Mouse (Mus musculus) embryonic facial prominence, embryonic 10.5 days (tissue): ENCODE data around the gene Osbpl6. TPM values are rescaled to one million over a fixed set of nuclear protein-coding genes. Genes with fewer than 3 reads are reported as not detected.

Experiments
- DNase-seq: peaks from one replicate; pipeline ENCODE4 v3.0.0-alpha.2; 2017; ENCODE audit warnings: low spot score
- H3K27ac ChIP-seq: fragments of 300-500 bp; sonication (generic); replicated peaks from 2 replicates; pipeline ENCODE4 v1.5.1; 2016; ENCODE audit warnings: mild to moderate bottlenecking
- H3K27me3 ChIP-seq: fragments of 300-500 bp; sonication (generic); replicated peaks from 2 replicates; pipeline ENCODE4 v1.6.1; 2016; ENCODE audit warnings: low read depth, mild to moderate bottlenecking; ENCODE audit not compliant: poor library complexity, severe bottlenecking
- H3K36me3 ChIP-seq: fragments of 300-500 bp; sonication (generic); replicated peaks from 2 replicates; pipeline ENCODE4 v1.6.1; 2016; ENCODE audit warnings: mild to moderate bottlenecking, moderate library complexity
- H3K4me1 ChIP-seq: fragments of 300-500 bp; sonication (generic); 2 replicates; pipeline ENCODE4 v1.6.1; 2016
- H3K4me3 ChIP-seq: fragments of 300-500 bp; sonication (generic); 2 replicates; pipeline ENCODE4 v1.5.1; 2016; ENCODE audit warnings: mild to moderate bottlenecking, moderate library complexity
- H3K9me3 ChIP-seq: fragments of 300-500 bp; sonication (generic); 2 replicates; pipeline ENCODE4 v1.6.1; 2016; ENCODE audit warnings: mild to moderate bottlenecking
- WGBS: fragments of 180-500 bp; shearing (Covaris S2); methylation state at CpG from one replicate; pipeline ENCODE4 v1.1.7; 2016; 5-methylcytosine and 5-hydroxymethylcytosine counted together
- polyA plus RNA-seq: library from polyadenylated mRNA; unstranded; fragments of >200 nt; fragmentation: Nextera tagmentation; extraction: Ambion mirVana; gene quantifications from 2 replicates; pipeline ENCODE4 v1.2.1, GENCODE M21; 2016

The Osbpl6 gene
- 13.5 and 15.4 TPM in 2 replicates for polyA plus RNA-seq

GRCm38 (mm10) chr2:76406151-76406936, at the start of gene Osbpl6:
Gene Osbpl6 (plus strand): TSS chr2:76406508.
- Histone ChIP-seq H3K4me1 (peaks cover 18% of the 10 kb centered on the region), H3K36me3 (no peaks in the 10 kb centered on the region), H3K4me3 (peak within 1 kb of the TSS; percentile 94), H3K27me3 (peaks cover 39% of the 10 kb centered on the region), H3K9me3 (no peaks in the 10 kb centered on the region), H3K27ac (peak within 1 kb of the TSS; percentile 87)
- under 1% methylated on average over 88 of the region's 89 CpGs for WGBS
- DNase-seq: peak; percentile 85

DNA sequence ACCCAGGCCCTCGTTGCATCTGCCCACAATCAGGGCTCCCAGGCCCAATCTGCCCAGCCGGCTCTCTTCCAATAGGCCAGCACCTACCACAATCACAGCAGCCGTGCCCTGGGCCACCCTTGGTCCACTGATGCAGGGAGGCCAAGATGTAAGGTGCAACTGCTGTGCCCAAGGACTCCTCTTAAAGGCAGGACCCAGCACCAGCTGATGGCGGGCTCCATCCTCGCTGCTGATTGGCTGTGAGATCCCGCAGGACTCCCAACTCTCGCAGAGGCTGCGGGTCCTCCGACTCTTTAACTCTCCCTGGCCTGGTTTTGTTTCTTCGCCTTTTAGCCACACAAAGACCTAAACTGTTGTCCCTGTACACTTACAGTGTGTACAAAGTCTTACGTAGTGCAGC, 46.1 kb upstream of the Osbpl6 start, which contains the start of gene Cyct:
TSS of gene Cyct (minus strand) at position 225 of the 400 bp plus-strand sequence.
- no peaks in the 10 kb centered on the region for H3K4me1 ChIP-seq
- DNase-seq: no peak
- 89% methylated on average over 11 of the region's 11 CpGs for WGBS
- no peaks in the 10 kb centered on the region for H3K27me3 ChIP-seq
- H3K36me3 ChIP-seq: no peaks in the 10 kb centered on the region
- H3K4me3 ChIP-seq: no peak within 1 kb of the TSS
- H3K27ac ChIP-seq: no peak within 1 kb of the TSS
- H3K9me3 ChIP-seq: no peaks in the 10 kb centered on the region

DNA sequence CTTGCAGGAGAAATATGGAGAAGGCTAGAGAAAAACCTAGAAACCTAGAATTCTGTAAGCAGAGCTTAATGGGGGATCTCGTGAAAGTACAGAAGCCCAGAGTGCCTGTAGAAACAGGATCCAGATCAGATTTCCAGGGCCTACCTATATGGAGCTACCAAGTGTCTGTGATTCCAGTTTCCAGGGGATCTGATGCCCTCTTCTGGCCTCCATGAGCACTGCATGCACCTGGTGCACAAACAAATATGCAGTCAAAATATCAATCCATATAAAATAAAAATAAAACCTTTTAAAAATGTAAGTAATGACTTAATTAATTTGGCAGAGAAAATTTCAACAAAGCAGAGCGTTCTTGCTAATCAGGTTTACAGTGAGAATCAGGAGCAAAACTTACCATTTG, 44.2 kb upstream of the Osbpl6 start:
- Histone ChIP-seq H3K27ac (no peak overlapping the region), H3K4me3 (no peak overlapping the region), H3K36me3 (no peaks in the 10 kb centered on the region), H3K27me3 (no peaks in the 10 kb centered on the region), H3K4me1 (no peaks in the 10 kb centered on the region), H3K9me3 (no peaks in the 10 kb centered on the region)
- peak; percentile 49 for DNase-seq
- WGBS: 49% methylated on average over 2 of the region's 2 CpGs

GRCm38 (mm10) chr2:76365811-76366210, 40.5 kb upstream of the Osbpl6 start:
- no peak overlapping the region for H3K4me3 ChIP-seq
- no peaks in the 10 kb centered on the region for H3K36me3 ChIP-seq
- H3K9me3 ChIP-seq: no peaks in the 10 kb centered on the region
- peaks cover 4% of the 10 kb centered on the region for H3K4me1 ChIP-seq
- H3K27me3 ChIP-seq: no peaks in the 10 kb centered on the region
- no peak for DNase-seq
- 73% methylated on average over 4 of the region's 4 CpGs for WGBS
- H3K27ac ChIP-seq: no peak overlapping the region

- Histone ChIP-seq H3K36me3 (peaks cover 8% of the 10 kb centered on the region), H3K27me3 (no peaks in the 10 kb centered on the region), H3K4me3 (no peak overlapping the region), H3K9me3 (no peaks in the 10 kb centered on the region), H3K4me1 (peaks cover 8% of the 10 kb centered on the region), H3K27ac (no peak overlapping the region)
- 20% methylated on average over 9 of the region's 9 CpGs for WGBS
- peak; percentile 78 for DNase-seq
These were observed 39.0 kb upstream of the Osbpl6 start for GRCm38 (mm10) chr2:76367188-76367922.

DNA sequence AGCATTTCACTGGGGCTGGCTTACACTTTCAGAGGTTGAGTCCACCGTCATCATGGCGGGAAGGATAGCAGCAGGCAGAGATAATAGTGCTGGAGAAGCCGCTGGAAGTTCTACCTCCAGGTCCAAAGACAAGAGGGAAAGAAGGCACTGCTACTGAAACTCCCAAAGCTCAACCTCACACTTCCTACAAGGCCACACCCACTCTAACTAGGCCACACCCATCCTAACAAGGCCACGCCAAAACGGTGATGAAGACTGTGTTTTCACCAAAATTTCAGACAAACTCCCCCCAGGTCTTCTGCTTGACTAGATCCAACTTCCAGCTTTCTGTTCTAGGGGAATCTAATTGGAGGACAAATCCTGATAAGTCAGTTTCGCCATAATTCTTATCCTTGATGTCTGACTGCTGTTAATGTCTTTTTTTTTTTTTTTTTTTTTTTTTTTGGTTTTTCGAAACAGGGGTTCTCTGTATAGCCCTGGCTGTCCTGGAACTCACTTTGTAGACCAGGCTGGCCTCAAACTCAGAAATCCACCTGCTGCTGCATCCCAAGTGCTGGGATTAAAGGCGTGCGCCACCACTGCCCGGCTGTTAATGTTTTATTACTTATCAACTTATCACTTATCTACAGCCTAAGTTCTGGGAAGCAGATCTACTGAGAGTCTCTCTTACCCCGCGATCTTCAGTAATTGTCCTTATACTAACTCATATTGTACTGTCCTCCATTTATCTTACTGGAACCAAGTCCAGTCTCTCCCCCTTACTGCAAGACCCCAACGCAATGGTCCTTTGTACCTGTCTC, 37.2 kb upstream of the Osbpl6 start:
- peak overlapping the region; percentile 69; the same call in 1 of the 2 replicates for H3K4me3 ChIP-seq
- WGBS: 78% methylated on average over 13 of the region's 13 CpGs
- peaks cover 8% of the 10 kb centered on the region for H3K4me1 ChIP-seq
- no peaks in the 10 kb centered on the region for H3K27me3 ChIP-seq
- H3K27ac ChIP-seq: no peak overlapping the region
- no peak for DNase-seq
- H3K9me3 ChIP-seq: no peaks in the 10 kb centered on the region
- H3K36me3 ChIP-seq: peaks cover 25% of the 10 kb centered on the region

GRCm38 (mm10) chr2:76369821-76370655, 36.3 kb upstream of the Osbpl6 start, which contains the start of gene Rbm45:
Gene Rbm45 (plus strand): TSS chr2:76369984.
- Histone ChIP-seq H3K27ac (peak within 1 kb of the TSS; percentile 82), H3K4me1 (peaks cover 8% of the 10 kb centered on the region), H3K27me3 (no peaks in the 10 kb centered on the region), H3K36me3 (peaks cover 35% of the 10 kb centered on the region), H3K4me3 (peak within 1 kb of the TSS; percentile 69), H3K9me3 (no peaks in the 10 kb centered on the region)
- peak; percentile 91 for DNase-seq
- WGBS: under 1% methylated on average over 61 of the region's 61 CpGs

DNA sequence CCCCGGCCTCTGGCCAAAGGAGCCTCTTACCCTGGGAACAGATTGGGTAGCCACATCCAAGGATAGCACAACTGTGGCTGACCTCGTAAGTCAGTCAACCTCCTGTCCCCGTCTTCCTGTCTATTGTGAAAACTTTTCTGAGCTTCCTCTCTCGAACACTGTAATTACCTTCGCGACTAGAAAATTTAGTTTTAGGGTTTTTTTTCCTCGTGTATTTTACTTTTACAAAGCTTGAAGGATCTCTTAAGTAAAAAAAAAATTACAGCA, 35.7 kb upstream of the Osbpl6 start:
- peak overlapping the region; percentile 82 for H3K27ac ChIP-seq

DNA sequence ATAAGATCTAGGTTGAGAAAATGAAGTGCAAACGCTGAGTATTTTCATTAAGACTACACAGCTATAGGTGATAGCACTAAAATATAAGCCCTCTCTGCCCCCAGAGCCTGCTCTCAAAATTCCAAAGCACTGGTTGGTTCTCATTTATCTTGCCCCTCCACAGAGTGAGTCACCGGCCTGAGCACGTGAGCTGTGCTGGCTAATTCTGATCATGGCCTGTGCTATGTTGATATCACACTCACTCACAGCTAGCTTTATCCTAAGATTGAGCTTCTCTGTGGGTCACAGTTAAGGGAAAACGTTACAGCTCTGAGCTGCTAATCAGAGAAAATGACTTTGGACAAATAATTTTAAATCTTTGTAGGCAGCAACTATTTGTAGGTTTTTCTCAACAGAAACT, 34.1 kb upstream of the Osbpl6 start:
- 90% methylated on average over 4 of the region's 4 CpGs for WGBS
- Histone ChIP-seq H3K4me3 (no peak overlapping the region), H3K27me3 (no peaks in the 10 kb centered on the region), H3K36me3 (peaks cover 56% of the 10 kb centered on the region), H3K9me3 (no peaks in the 10 kb centered on the region), H3K4me1 (peaks cover 8% of the 10 kb centered on the region), H3K27ac (no peak overlapping the region)
- no peak for DNase-seq

More for the DNA sequence above, 35.7 kb upstream of the Osbpl6 start:
- WGBS: 2% methylated on average over 7 of the region's 7 CpGs
- DNase-seq: no peak
- H3K9me3 ChIP-seq: no peaks in the 10 kb centered on the region
- H3K4me1 ChIP-seq: peaks cover 8% of the 10 kb centered on the region
- peak overlapping the region; percentile 69 for H3K4me3 ChIP-seq
- H3K27me3 ChIP-seq: no peaks in the 10 kb centered on the region
- H3K36me3 ChIP-seq: peaks cover 40% of the 10 kb centered on the region

GRCm38 (mm10) chr2:76374544-76375206, 31.6 kb upstream of the Osbpl6 start:
- no peak overlapping the region for H3K27ac ChIP-seq
- H3K4me1 ChIP-seq: peaks cover 8% of the 10 kb centered on the region
- H3K9me3 ChIP-seq: no peaks in the 10 kb centered on the region
- peaks cover 80% of the 10 kb centered on the region for H3K36me3 ChIP-seq
- no peaks in the 10 kb centered on the region for H3K27me3 ChIP-seq
- no peak for DNase-seq
- H3K4me3 ChIP-seq: no peak overlapping the region
- 95% methylated on average over 6 of the region's 6 CpGs for WGBS

GRCm38 (mm10) chr2:76378646-76379045, 27.7 kb upstream of the Osbpl6 start:
- DNase-seq: no peak
- H3K4me1 ChIP-seq: no peaks in the 10 kb centered on the region
- no peaks in the 10 kb centered on the region for H3K9me3 ChIP-seq
- H3K36me3 ChIP-seq: peaks cover 98% of the 10 kb centered on the region
- no peak overlapping the region for H3K4me3 ChIP-seq
- H3K27me3 ChIP-seq: no peaks in the 10 kb centered on the region
- 95% methylated on average over 19 of the region's 19 CpGs for WGBS
- H3K27ac ChIP-seq: no peak overlapping the region
